Mouse (Mus musculus) ES-E14 (cell line): ENCODE results near the gene Olfr145. TPM values are rescaled to one million over a fixed set of nuclear protein-coding genes. Genes with fewer than 3 reads are reported as not detected.
A peak's percentile ranks its signal among the peaks of the same experiment; 100 is the strongest.

Experiments used
- DNase-seq: peaks from one replicate; pipeline ENCODE4 v3.0.0-alpha.2; 2013; ENCODE audit warnings: low read depth, low spot score
- H3K27ac ChIP-seq: 2 replicates; pipeline ENCODE4 v1.5.1; 2012; ENCODE audit warnings: low read depth, mild to moderate bottlenecking, low read length, moderate library complexity, mixed read lengths; ENCODE audit not compliant: poor library complexity, insufficient read depth, severe bottlenecking
- H3K36me3 ChIP-seq: 2 replicates; pipeline ENCODE4 v1.6.1; 2012; ENCODE audit warnings: mild to moderate bottlenecking, low read length, moderate library complexity, mixed read lengths; ENCODE audit not compliant: control insufficient read depth, poor library complexity, insufficient read depth, severe bottlenecking
- H3K4me1 ChIP-seq, 2 experiments: fragments of 150-350 bp in 1 of 2; sonication (generic) in 1 of 2; 2 replicates each; pipeline ENCODE4 v1.6.1; 2012; ENCODE audit warnings: low read length in 2 of 2, mild to moderate bottlenecking in 1 of 2, mixed read lengths in 1 of 2; ENCODE audit not compliant: control insufficient read depth in 2 of 2, insufficient read depth in 2 of 2, poor library complexity in 1 of 2
- H3K4me3 ChIP-seq, 2 experiments: fragments of 150-350 bp in 1 of 2; sonication (generic) in 1 of 2; 2 replicates each; pipeline ENCODE4 v1.5.1; 2012; ENCODE audit warnings: low read length in 2 of 2, low read depth in 1 of 2, mild to moderate bottlenecking in 1 of 2, mixed read lengths in 1 of 2; ENCODE audit not compliant: insufficient read depth in 1 of 2, poor library complexity in 1 of 2, severe bottlenecking in 1 of 2
- H3K9ac ChIP-seq: 2 replicates; pipeline ENCODE4 v1.6.1; 2012; ENCODE audit warnings: low read depth, mild to moderate bottlenecking, low read length, mixed read lengths; ENCODE audit not compliant: poor library complexity, insufficient read depth, severe bottlenecking
- H3K9me3 ChIP-seq: fragments of 150-350 bp; sonication (generic); 2 replicates; pipeline ENCODE4 v1.6.1; 2012; ENCODE audit warnings: low read depth, mild to moderate bottlenecking, low read length; ENCODE audit not compliant: control insufficient read depth, insufficient read depth
- CHD2 ChIP-seq: IDR thresholded peaks from 2 replicates; pipeline ENCODE4 v1.6.1; 2014; ENCODE audit warnings: mild to moderate bottlenecking, low read depth, low read length, inconsistent platforms
- HCFC1 ChIP-seq: IDR thresholded peaks from 2 replicates; pipeline ENCODE4 v1.6.1; 2012; ENCODE audit warnings: low read length, inconsistent platforms, borderline replicate concordance; ENCODE audit not compliant: insufficient read depth
- MAFK ChIP-seq: IDR thresholded peaks from 2 replicates; pipeline ENCODE4 v1.6.1; 2014; ENCODE audit warnings: mild to moderate bottlenecking, low read depth, low read length, inconsistent platforms; ENCODE audit not compliant: insufficient read depth
- ZC3H11A ChIP-seq: IDR thresholded peaks from 2 replicates; pipeline ENCODE4 v1.6.1; 2012; ENCODE audit warnings: low read depth, mild to moderate bottlenecking, inconsistent platforms, low read length, borderline replicate concordance
- ZNF384 ChIP-seq: IDR thresholded peaks from 2 replicates; pipeline ENCODE4 v1.6.1; 2012; ENCODE audit warnings: low read depth, low read length, inconsistent platforms
- in situ Hi-C, 2 experiments: fragments of 600-800 bp; cut with MboI; formaldehyde crosslinking; loops; one replicate each; pipeline ENCODE4 v1.15.1; 2025; ENCODE audit warnings: low sequenced_read_pairs in 2 of 2, inconsistent platforms in 1 of 2; ENCODE audit not compliant: unreplicated experiment in 2 of 2
- total RNA-seq: library from RNA; depleted of rRNA; stranded (reverse); fragments of 300-350 nt; gene quantifications from 2 replicates; pipeline ENCODE4 v1.2.3, GENCODE M21; 2012; rRNA removed

Olfr145 gene
- total RNA-seq, 1 experiment: not detected

DNA sequence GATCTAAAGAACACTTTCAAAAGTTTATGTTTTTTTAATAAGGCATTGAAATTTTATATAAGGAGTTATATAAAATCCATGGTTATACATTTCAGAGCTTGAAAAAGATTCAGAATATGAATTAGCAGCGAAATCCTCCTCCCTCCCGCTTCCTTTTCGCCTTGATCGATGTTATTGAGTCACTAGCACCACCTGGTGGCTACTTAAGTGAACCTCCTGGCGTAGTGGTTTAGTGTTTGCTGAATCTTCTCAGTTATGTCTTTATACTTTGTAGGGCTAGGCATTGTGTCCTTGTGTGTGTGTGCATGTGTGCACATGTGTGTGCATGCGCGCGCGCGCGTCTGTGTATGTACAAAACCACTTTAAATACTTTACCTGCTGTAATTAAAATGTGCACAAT is 36.0 kb downstream of the Olfr145 start:
- H3K9me3 ChIP-seq: no peaks in the 10 kb centered on the region
- TF ChIP-seq ZC3H11A (peak; percentile 99), CHD2 (no peak)
- H3K36me3 ChIP-seq: no peaks in the 10 kb centered on the region
- H3K4me1 ChIP-seq: no peaks in the 10 kb centered on the region
- H3K9ac ChIP-seq: no peak overlapping the region
- no peak overlapping the region for H3K4me3 ChIP-seq
- H3K27ac ChIP-seq: no peak overlapping the region
- in situ Hi-C loops: loop anchor here in 1 of 2 experiments (5.0 to 25.0 kb wide), 2 partner anchors 245 to 520 kb away; partner anchors contain the start of gene Robo4
- DNase-seq: peak; percentile 51

DNA sequence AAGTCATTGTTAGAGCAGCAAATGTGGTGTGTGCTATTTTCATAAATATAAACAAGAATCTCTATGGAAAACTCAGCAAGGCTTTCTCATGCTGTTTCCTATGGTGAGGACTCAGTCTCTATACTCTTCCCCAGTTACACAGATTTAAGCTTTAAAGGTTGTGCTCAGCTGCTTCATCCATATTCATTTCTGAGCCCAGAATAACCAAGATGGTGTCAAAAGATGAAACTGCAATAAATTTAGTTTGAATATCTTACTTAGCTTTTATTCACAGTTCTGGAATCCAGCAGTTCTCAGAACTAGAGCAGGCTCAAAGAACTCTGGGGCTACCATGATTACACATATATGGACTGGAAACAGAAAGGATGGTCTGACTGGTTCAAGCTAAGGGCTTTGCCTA is 37.6 kb downstream of the Olfr145 start:
- H3K4me1 ChIP-seq: no peaks in the 10 kb centered on the region
- H3K9ac ChIP-seq: no peak overlapping the region
- no peak overlapping the region for H3K4me3 ChIP-seq
- no peak overlapping the region for H3K27ac ChIP-seq
- H3K9me3 ChIP-seq: no peaks in the 10 kb centered on the region
- no peak for DNase-seq
- in situ Hi-C loops: loop anchor here in 1 of 2 experiments (5.0 to 25.0 kb wide), 2 partner anchors 247 to 522 kb away; partner anchors contain the start of gene Robo4
- H3K36me3 ChIP-seq: no peaks in the 10 kb centered on the region
- TF ChIP-seq CHD2 (no peak), MAFK (no peak), ZC3H11A (no peak), ZNF384 (no peak), HCFC1 (no peak)

DNA sequence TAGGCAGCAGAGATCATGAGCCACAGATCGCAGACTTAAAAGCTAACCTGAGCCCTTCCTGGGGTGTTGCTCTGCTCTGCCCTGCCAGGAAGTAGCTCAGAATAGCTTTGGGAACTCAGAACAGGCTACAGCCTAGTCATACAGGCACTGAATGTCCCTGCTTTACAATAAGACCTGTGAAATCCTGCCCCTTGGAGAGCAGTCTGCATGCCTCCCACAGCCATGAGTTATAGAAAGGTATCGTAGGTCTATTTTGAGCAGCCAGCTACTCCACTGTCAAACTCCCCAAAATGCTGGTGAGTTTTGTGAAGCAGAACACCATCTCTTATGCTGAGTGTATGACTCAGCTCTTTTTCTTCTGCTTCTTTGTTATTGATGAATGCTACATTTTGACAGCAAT is 44.6 kb downstream of the Olfr145 start:
- TF ChIP-seq ZNF384 (no peak), HCFC1 (no peak), MAFK (no peak), CHD2 (no peak), ZC3H11A (no peak)
- no peak for DNase-seq

More for the DNA sequence above, 44.6 kb downstream of the Olfr145 start:
- Histone ChIP-seq H3K27ac (no peak overlapping the region), H3K36me3 (no peaks in the 10 kb centered on the region), H3K9me3 (no peaks in the 10 kb centered on the region), H3K9ac (no peak overlapping the region), H3K4me3 (no peak overlapping the region), H3K4me1 (no peaks in the 10 kb centered on the region)
- in situ Hi-C loops: loop anchor here in 1 of 2 experiments (25.0 kb wide), 1 partner anchor 529 kb away; the partner anchor contains the start of gene Robo4

Other genes with a start within 250 kb of the Olfr145 start
- 84.1 and 120 TPM in 2 replicates for gene Tbrg1, start 239.4 kb upstream of the Olfr145 start, total RNA-seq
- gene Panx3, start 227.5 kb upstream of the Olfr145 start, total RNA-seq: 0.13 TPM in 1 of 2 replicates, not detected in the other
- not detected in 2 replicates for gene Olfr160, start 180.5 kb upstream of the Olfr145 start, total RNA-seq
- 0.22 TPM in 1 of 2 replicates, not detected in the other for gene Olfr874, start 151.6 kb upstream of the Olfr145 start, total RNA-seq
- gene Olfr875, start 124.9 kb upstream of the Olfr145 start, total RNA-seq: not detected in 2 replicates
- gene Olfr876, start 93.7 kb upstream of the Olfr145 start, total RNA-seq: not detected in 2 replicates
- not detected in 2 replicates for gene Olfr877, start 42.5 kb upstream of the Olfr145 start, total RNA-seq
- gene Olfr878, start 21.1 kb downstream of the Olfr145 start, total RNA-seq: not detected in 2 replicates
- 1.0 TPM in 2 replicates for gene Olfr881, start 95.1 kb downstream of the Olfr145 start, total RNA-seq
- gene Olfr883, start 129.1 kb downstream of the Olfr145 start, total RNA-seq: not detected in 2 replicates
- 0.05 TPM in 1 of 2 replicates, not detected in the other for gene Olfr884, start 149.8 kb downstream of the Olfr145 start, total RNA-seq
- not detected in 2 replicates for gene Olfr885, start 164.6 kb downstream of the Olfr145 start, total RNA-seq
- gene Olfr887, start 187.3 kb downstream of the Olfr145 start, total RNA-seq: not detected in 2 replicates
- gene Olfr888, start 211.4 kb downstream of the Olfr145 start, total RNA-seq: not detected in 2 replicates
- gene Olfr889, start 218.5 kb downstream of the Olfr145 start, total RNA-seq: 0.27 and 0.48 TPM in 2 replicates
- not detected in 2 replicates for gene Olfr890, start 245.8 kb downstream of the Olfr145 start, total RNA-seq